Mouse (Mus musculus) T-cell, adult 2 months (primary cell): ENCODE measurements at regions not wholly inside any gene's neighbourhood (a gene's known extent, or its start where the extent isn't known, plus 50 kb on each side); places are given as distances from the start of the nearest gene placed in this dataset.

ENCODE experiments used
- DNase-seq: peaks from one replicate; pipeline ENCODE4 v3.0.0; 2022; ENCODE audit warnings: low spot score

- DNase-seq = no peak
Measured at GRCm38 (mm10) chr13:44399831-44400321, 329.4 kb upstream of the Jarid2 start.

- no peak for DNase-seq
Measured at GRCm38 (mm10) chr13:44404010-44404575, 325.2 kb upstream of the Jarid2 start.

- DNase-seq = no peak
Measured at GRCm38 (mm10) chr13:44407307-44407706, 322.0 kb upstream of the Jarid2 start.

GRCm38 (mm10) chr13:44408619-44408959 lies 320.7 kb upstream of the Jarid2 start:
- DNase-seq = no peak

- DNase-seq = no peak
Measured at GRCm38 (mm10) chr13:44408960-44409719, 320.1 kb upstream of the Jarid2 start.

GRCm38 (mm10) chr13:44409720-44410047 lies 319.6 kb upstream of the Jarid2 start:
- DNase-seq = no peak

- DNase-seq = no peak
Measured at GRCm38 (mm10) chr13:44411781-44412496, 317.3 kb upstream of the Jarid2 start.

GRCm38 (mm10) chr13:44413305-44413704 lies 316.0 kb upstream of the Jarid2 start:
- no peak for DNase-seq

GRCm38 (mm10) chr13:44415971-44416370 lies 313.3 kb upstream of the Jarid2 start:
- DNase-seq = no peak

GRCm38 (mm10) chr13:44416986-44417385 lies 312.3 kb upstream of the Jarid2 start:
- DNase-seq = no peak

GRCm38 (mm10) chr13:44419056-44419455 lies 310.2 kb upstream of the Jarid2 start:
- DNase-seq = no peak

GRCm38 (mm10) chr13:44419472-44420226 lies 309.6 kb upstream of the Jarid2 start:
- peak; percentile 3 for DNase-seq

- DNase-seq = no peak
Measured at GRCm38 (mm10) chr13:44420227-44420592, 309.1 kb upstream of the Jarid2 start.

- no peak for DNase-seq
Measured at GRCm38 (mm10) chr13:44420941-44421340, 308.3 kb upstream of the Jarid2 start.

GRCm38 (mm10) chr13:44421426-44421825 lies 307.8 kb upstream of the Jarid2 start:
- DNase-seq = no peak

GRCm38 (mm10) chr13:44421922-44422321 lies 307.4 kb upstream of the Jarid2 start:
- DNase-seq = no peak

- no peak for DNase-seq
Measured at GRCm38 (mm10) chr13:44430492-44430891, 298.8 kb upstream of the Jarid2 start.

GRCm38 (mm10) chr13:44437709-44438108 lies 291.6 kb upstream of the Jarid2 start:
- no peak for DNase-seq

- DNase-seq = no peak
Measured at GRCm38 (mm10) chr13:44441061-44441460, 288.2 kb upstream of the Jarid2 start.

- DNase-seq = no peak
Measured at GRCm38 (mm10) chr13:44449216-44449830, 280.0 kb upstream of the Jarid2 start.

- DNase-seq = no peak
Measured at GRCm38 (mm10) chr13:44451224-44451623, 278.1 kb upstream of the Jarid2 start.

- DNase-seq = no peak
Measured at GRCm38 (mm10) chr13:44453131-44453530, 276.1 kb upstream of the Jarid2 start.
